Mouse (Mus musculus): ENCODE data around the gene Cenpi. TPM values are rescaled to one million over a fixed set of nuclear protein-coding genes. Genes with fewer than 3 reads are reported as not detected.

The Cenpi gene
- polyA plus RNA-seq (2015; fragmentation: Nextera tagmentation; extraction: Ambion mirVana): 25.8 and 29.8 TPM in 2 replicates

- WGBS: 10% methylated on average over 35 of the region's 36 CpGs
- Histone ChIP-seq H3K27me3 (replicated peaks) (no peaks in the 10 kb centered on the region), H3K9ac (peak within 1 kb of the TSS; percentile 78), H3K4me3 (peak within 1 kb of the TSS; percentile 57), H3K4me2 (peak within 1 kb of the TSS; percentile 65), H3K36me3 (no peaks in the 10 kb centered on the region; the same call in 1 of the 2 replicates), H3K4me1 (no peaks in the 10 kb centered on the region), H3K9me3 (no peaks in the 10 kb centered on the region), H3K27ac (replicated peaks) (peak within 1 kb of the TSS; percentile 62)
- ATAC-seq (ENCODE audit: extremely low read depth, insufficient number of reproducible peaks, low FRiP score, low TSS enrichment): peak; percentile 94
Observed at GRCm38 (mm10) chrX:134307534-134308274, at the start of gene Cenpi. Cenpi (plus strand) TSS chrX:134308084.

GRCm38 (mm10) chrX:134261191-134261590 is 46.7 kb upstream of the Cenpi start:
- Histone ChIP-seq H3K9me3 (no peaks in the 10 kb centered on the region), H3K4me3 (no peak overlapping the region), H3K4me2 (no peak overlapping the region), H3K36me3 (peaks cover 56% of the 10 kb centered on the region), H3K27me3 (replicated peaks) (no peaks in the 10 kb centered on the region), H3K4me1 (no peaks in the 10 kb centered on the region), H3K9ac (no peak overlapping the region), H3K27ac (replicated peaks) (no peak overlapping the region)
- WGBS: 65% methylated on average over 5 of the region's 5 CpGs
- ATAC-seq (ENCODE audit: extremely low read depth, insufficient number of reproducible peaks, low FRiP score, low TSS enrichment): no peak

- Histone ChIP-seq H3K27me3 (replicated peaks) (no peaks in the 10 kb centered on the region), H3K9ac (no peak overlapping the region), H3K36me3 (peaks cover 65% of the 10 kb centered on the region), H3K4me1 (no peaks in the 10 kb centered on the region), H3K4me3 (no peak overlapping the region), H3K9me3 (no peaks in the 10 kb centered on the region), H3K27ac (replicated peaks) (no peak overlapping the region), H3K4me2 (no peak overlapping the region)
- no peak for ATAC-seq (ENCODE audit: extremely low read depth, insufficient number of reproducible peaks, low FRiP score, low TSS enrichment)
- WGBS: 77% methylated on average over 11 of the region's 11 CpGs
Observed at GRCm38 (mm10) chrX:134262129-134262528, 45.8 kb upstream of the Cenpi start.

GRCm38 (mm10) chrX:134275715-134276114 is 32.2 kb upstream of the Cenpi start:
- no peaks in the 10 kb centered on the region for H3K4me1 ChIP-seq
- H3K4me3 ChIP-seq: peak overlapping the region; percentile 53
- no peaks in the 10 kb centered on the region for H3K9me3 ChIP-seq
- no peak for ATAC-seq (ENCODE audit: extremely low read depth, insufficient number of reproducible peaks, low FRiP score, low TSS enrichment)
- H3K27me3 ChIP-seq (replicated peaks): no peaks in the 10 kb centered on the region
- H3K36me3 ChIP-seq: no peaks in the 10 kb centered on the region
- H3K27ac ChIP-seq (replicated peaks): peak overlapping the region; percentile 91
- WGBS: 11% methylated on average over 6 of the region's 6 CpGs
- H3K4me2 ChIP-seq: peak overlapping the region; percentile 68
- H3K9ac ChIP-seq: peak overlapping the region; percentile 74

GRCm38 (mm10) chrX:134276275-134277160 is 31.4 kb upstream of the Cenpi start, which contains the start of gene Trmt2b:
Trmt2b (minus strand) TSS chrX:134276984.
- Histone ChIP-seq H3K36me3 (no peaks in the 10 kb centered on the region), H3K27me3 (replicated peaks) (no peaks in the 10 kb centered on the region), H3K9ac (peak within 1 kb of the TSS; percentile 74), H3K4me3 (peak within 1 kb of the TSS; percentile 53), H3K4me2 (peak within 1 kb of the TSS; percentile 68), H3K27ac (replicated peaks) (peak within 1 kb of the TSS; percentile 91), H3K9me3 (no peaks in the 10 kb centered on the region), H3K4me1 (no peaks in the 10 kb centered on the region)
- peak; percentile 70 for ATAC-seq (ENCODE audit: extremely low read depth, insufficient number of reproducible peaks, low FRiP score, low TSS enrichment)
- WGBS: 6% methylated on average over 23 of the region's 26 CpGs

GRCm38 (mm10) chrX:134280531-134280930 is 27.4 kb upstream of the Cenpi start:
- WGBS: 71% methylated on average over 3 of the region's 3 CpGs
- Histone ChIP-seq H3K4me1 (no peaks in the 10 kb centered on the region), H3K9me3 (no peaks in the 10 kb centered on the region), H3K27ac (replicated peaks) (no peak overlapping the region), H3K27me3 (replicated peaks) (no peaks in the 10 kb centered on the region), H3K4me2 (no peak overlapping the region), H3K36me3 (no peaks in the 10 kb centered on the region), H3K4me3 (no peak overlapping the region), H3K9ac (no peak overlapping the region)
- no peak for ATAC-seq (ENCODE audit: extremely low read depth, insufficient number of reproducible peaks, low FRiP score, low TSS enrichment)

- Histone ChIP-seq H3K4me3 (no peak overlapping the region), H3K9me3 (no peaks in the 10 kb centered on the region), H3K36me3 (no peaks in the 10 kb centered on the region), H3K27me3 (replicated peaks) (no peaks in the 10 kb centered on the region), H3K27ac (replicated peaks) (no peak overlapping the region), H3K4me1 (no peaks in the 10 kb centered on the region), H3K9ac (no peak overlapping the region), H3K4me2 (no peak overlapping the region)
- no peak for ATAC-seq (ENCODE audit: extremely low read depth, insufficient number of reproducible peaks, low FRiP score, low TSS enrichment)
- WGBS: 81% methylated on average over 2 of the region's 2 CpGs
Observed at GRCm38 (mm10) chrX:134285102-134285501, 22.8 kb upstream of the Cenpi start.

GRCm38 (mm10) chrX:134285791-134286190 is 22.1 kb upstream of the Cenpi start:
- H3K4me1 ChIP-seq: no peaks in the 10 kb centered on the region
- ATAC-seq (ENCODE audit: extremely low read depth, insufficient number of reproducible peaks, low FRiP score, low TSS enrichment): no peak

GRCm38 (mm10) chrX:134287305-134287704 is 20.6 kb upstream of the Cenpi start:
- Histone ChIP-seq H3K4me2 (no peak overlapping the region), H3K9ac (no peak overlapping the region), H3K4me3 (no peak overlapping the region), H3K9me3 (no peaks in the 10 kb centered on the region), H3K36me3 (no peaks in the 10 kb centered on the region), H3K4me1 (no peaks in the 10 kb centered on the region), H3K27ac (replicated peaks) (no peak overlapping the region), H3K27me3 (replicated peaks) (peaks cover 8% of the 10 kb centered on the region; the same call in 1 of the 2 replicates)
- WGBS: 82% methylated on average over 2 of the region's 2 CpGs
- ATAC-seq (ENCODE audit: extremely low read depth, insufficient number of reproducible peaks, low FRiP score, low TSS enrichment): no peak

More at GRCm38 (mm10) chrX:134285791-134286190, 22.1 kb upstream of the Cenpi start:
- no peak overlapping the region for H3K4me2 ChIP-seq
- no peaks in the 10 kb centered on the region for H3K9me3 ChIP-seq
- H3K36me3 ChIP-seq: no peaks in the 10 kb centered on the region
- no peaks in the 10 kb centered on the region for H3K27me3 ChIP-seq (replicated peaks)
- no peak overlapping the region for H3K27ac ChIP-seq (replicated peaks)
- 62% methylated on average over 4 of the region's 4 CpGs for whole genome bisulfite sequencing
- no peak overlapping the region for H3K4me3 ChIP-seq
- H3K9ac ChIP-seq: no peak overlapping the region

- no peak for ATAC-seq (ENCODE audit: extremely low read depth, insufficient number of reproducible peaks, low FRiP score, low TSS enrichment)
Observed at GRCm38 (mm10) chrX:134296301-134296700, 11.6 kb upstream of the Cenpi start.

GRCm38 (mm10) chrX:134296737-134297136 is 11.1 kb upstream of the Cenpi start:
- WGBS: 18% methylated on average over 7 of the region's 7 CpGs
- H3K4me3 ChIP-seq: peak overlapping the region; percentile 54
- H3K27ac ChIP-seq (replicated peaks): no peak overlapping the region
- H3K9me3 ChIP-seq: no peaks in the 10 kb centered on the region
- peaks cover 33% of the 10 kb centered on the region for H3K27me3 ChIP-seq (replicated peaks)
- peaks cover 4% of the 10 kb centered on the region; the same call in 1 of the 2 replicates for H3K4me1 ChIP-seq
- peak overlapping the region; percentile 19; the same call in 1 of the 2 replicates for H3K9ac ChIP-seq
- ATAC-seq (ENCODE audit: extremely low read depth, insufficient number of reproducible peaks, low FRiP score, low TSS enrichment): no peak
- no peaks in the 10 kb centered on the region for H3K36me3 ChIP-seq
- H3K4me2 ChIP-seq: peak overlapping the region; percentile 76

More at GRCm38 (mm10) chrX:134296301-134296700, 11.6 kb upstream of the Cenpi start:
- 30% methylated on average over 9 of the region's 9 CpGs for WGBS
- Histone ChIP-seq H3K36me3 (no peaks in the 10 kb centered on the region), H3K27ac (replicated peaks) (no peak overlapping the region), H3K27me3 (replicated peaks) (peaks cover 35% of the 10 kb centered on the region), H3K4me3 (peak overlapping the region; percentile 54), H3K9me3 (no peaks in the 10 kb centered on the region), H3K4me2 (peak overlapping the region; percentile 76), H3K4me1 (peaks cover 4% of the 10 kb centered on the region; the same call in 1 of the 2 replicates), H3K9ac (peak overlapping the region; percentile 74; the same call in 1 of the 2 replicates)
